Mouse (Mus musculus) lung, adult 2 months (tissue): ENCODE measurements around the gene Shank2. TPM values are rescaled to one million over a fixed set of nuclear protein-coding genes. Genes with fewer than 3 reads are reported as not detected.

Source experiments
- DNase-seq: peaks from one replicate; pipeline ENCODE4 v3.0.0; 2022
- H3K4me1 ChIP-seq: fragments of 200-500 bp; 2 replicates; pipeline ENCODE4 v1.6.1; 2011; ENCODE audit warnings: low read length; ENCODE audit not compliant: control insufficient read depth, insufficient read depth
- H3K4me3 ChIP-seq: fragments of 200-500 bp; replicated peaks from 2 replicates; pipeline ENCODE3; 2011; ENCODE audit warnings: low read depth, mild to moderate bottlenecking, control low read depth, low read length; ENCODE audit errors: extremely low read depth
- CTCF ChIP-seq: fragments of 200-500 bp; IDR thresholded peaks from 2 replicates; pipeline ENCODE4 v1.5.1; 2011; ENCODE audit warnings: mild to moderate bottlenecking, low read length, control low read depth; ENCODE audit not compliant: insufficient read depth
- POLR2A ChIP-seq: fragments of 200-500 bp; IDR thresholded peaks from 2 replicates; pipeline ENCODE4 v1.6.1; 2011; ENCODE audit warnings: low read depth, mild to moderate bottlenecking, control low read depth, low read length, borderline replicate concordance; ENCODE audit errors: extremely low read depth
- WGBS: fragments of 180-500 bp; shearing (Covaris S2); methylation state at CpG from one replicate; pipeline ENCODE4 v1.1.7; 2018; 5-methylcytosine and 5-hydroxymethylcytosine counted together
- polyA plus RNA-seq: library from polyadenylated mRNA; depleted of rRNA; stranded (reverse); fragments of >200 nt; gene quantifications from 2 replicates; pipeline ENCODE4 v1.2.3, GENCODE M21; 2012

Gene Shank2
- polyA plus RNA-seq, 1 experiment = 3.5 TPM

DNA sequence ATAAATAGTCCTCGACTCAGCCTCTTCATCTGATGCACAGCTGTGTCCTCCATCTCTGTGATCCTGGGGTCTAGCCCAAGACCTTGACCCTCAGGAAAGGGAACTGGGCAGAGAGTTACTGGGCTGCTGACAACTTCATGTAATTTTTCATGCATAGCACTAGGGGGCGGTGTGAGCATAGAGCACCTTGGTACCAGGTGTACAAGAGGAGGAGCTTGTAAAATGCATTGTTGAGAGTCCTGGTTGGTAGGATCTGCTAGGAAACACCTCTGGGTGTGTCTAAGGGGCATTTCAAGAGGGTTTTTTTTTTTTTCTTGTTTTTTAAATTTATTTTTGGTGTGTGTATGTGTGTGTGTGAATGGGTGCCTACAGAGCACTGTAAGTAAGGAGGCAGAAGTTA lies 95.6 kb downstream of the Shank2 start:
- DNase-seq = peak; percentile 11
- no peak for TF ChIP-seq POLR2A
- TF ChIP-seq CTCF = peak; percentile 22; the same call in 1 of the 2 replicates
- no peaks in the 10 kb centered on the region for H3K4me1 ChIP-seq
- 8% methylated on average over 2 of the region's 2 CpGs for WGBS
- H3K4me3 ChIP-seq = no peak overlapping the region

DNA sequence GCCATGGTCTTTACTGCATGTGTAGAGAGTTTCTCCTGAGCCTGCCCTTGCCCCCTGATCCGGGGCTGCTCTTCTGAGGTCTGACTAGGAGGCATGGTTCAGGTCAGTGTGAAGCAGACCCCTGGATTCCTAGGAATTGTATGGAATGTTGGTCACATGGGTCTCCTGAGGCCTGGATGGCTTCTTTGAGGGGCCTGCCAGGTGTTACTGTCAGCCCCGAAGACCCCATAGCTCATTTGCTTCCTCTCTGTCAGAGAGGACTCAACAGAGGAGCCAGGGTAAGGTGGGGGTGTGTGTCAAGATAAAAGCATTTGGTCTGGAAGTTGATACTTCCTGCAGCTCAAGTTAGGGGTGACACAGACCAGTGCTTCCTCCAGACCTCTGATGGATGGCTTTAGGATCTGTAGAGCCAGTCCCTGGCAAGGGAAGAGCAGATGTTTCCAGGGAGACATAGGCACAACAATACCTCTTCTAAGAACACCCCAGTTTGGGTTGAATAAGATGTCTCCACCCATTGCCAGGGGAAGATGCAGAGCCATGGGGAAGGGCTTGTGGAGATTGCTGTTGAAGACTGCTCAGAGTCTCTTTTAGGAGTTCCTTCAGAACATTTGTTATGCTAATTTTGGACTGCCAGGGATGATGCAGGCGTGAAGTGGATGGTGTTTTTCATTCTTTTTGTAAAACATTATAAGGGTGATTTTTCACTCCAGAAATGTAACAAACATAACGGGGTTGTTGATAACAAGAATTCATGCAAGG lies 100.7 kb downstream of the Shank2 start:
- H3K4me3 ChIP-seq = no peak overlapping the region
- DNase-seq = no peak
- H3K4me1 ChIP-seq = no peaks in the 10 kb centered on the region
- TF ChIP-seq CTCF = no peak
- TF ChIP-seq POLR2A = no peak
- 43% methylated on average over 4 of the region's 4 CpGs for WGBS

DNA sequence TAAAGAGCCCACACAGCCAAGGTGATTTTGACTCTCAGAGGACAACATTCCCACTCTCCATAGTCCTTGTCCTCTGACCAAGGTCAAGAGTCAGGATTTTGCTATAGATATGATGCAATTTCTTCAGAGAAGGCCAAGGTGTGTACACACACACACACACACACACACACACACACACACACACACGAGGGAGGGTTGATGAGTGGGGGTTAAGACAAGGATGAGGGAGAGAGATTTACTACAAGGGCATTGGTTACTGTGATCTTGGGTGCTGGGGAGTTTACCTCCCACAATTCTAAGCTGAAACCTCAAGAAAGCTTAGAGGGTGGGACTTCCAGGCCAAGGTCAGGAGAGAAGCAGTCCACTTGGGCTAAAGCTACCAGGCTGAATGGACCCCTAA lies 104.2 kb downstream of the Shank2 start:
- Histone ChIP-seq H3K4me1 (no peaks in the 10 kb centered on the region), H3K4me3 (no peak overlapping the region)
- WGBS = 50% methylated on average over 1 of the region's 1 CpGs
- DNase-seq = no peak
- TF ChIP-seq CTCF (no peak), POLR2A (no peak)

GRCm38 (mm10) chr7:144106352-144107011 lies 104.8 kb downstream of the Shank2 start:
- Histone ChIP-seq H3K4me3 (no peak overlapping the region), H3K4me1 (no peaks in the 10 kb centered on the region)
- no peak for TF ChIP-seq POLR2A
- TF ChIP-seq CTCF = no peak
- no peak for DNase-seq
- WGBS = 43% methylated on average over 9 of the region's 9 CpGs

GRCm38 (mm10) chr7:144108141-144108540 lies 106.4 kb downstream of the Shank2 start:
- WGBS = 79% methylated on average over 5 of the region's 5 CpGs

DNA sequence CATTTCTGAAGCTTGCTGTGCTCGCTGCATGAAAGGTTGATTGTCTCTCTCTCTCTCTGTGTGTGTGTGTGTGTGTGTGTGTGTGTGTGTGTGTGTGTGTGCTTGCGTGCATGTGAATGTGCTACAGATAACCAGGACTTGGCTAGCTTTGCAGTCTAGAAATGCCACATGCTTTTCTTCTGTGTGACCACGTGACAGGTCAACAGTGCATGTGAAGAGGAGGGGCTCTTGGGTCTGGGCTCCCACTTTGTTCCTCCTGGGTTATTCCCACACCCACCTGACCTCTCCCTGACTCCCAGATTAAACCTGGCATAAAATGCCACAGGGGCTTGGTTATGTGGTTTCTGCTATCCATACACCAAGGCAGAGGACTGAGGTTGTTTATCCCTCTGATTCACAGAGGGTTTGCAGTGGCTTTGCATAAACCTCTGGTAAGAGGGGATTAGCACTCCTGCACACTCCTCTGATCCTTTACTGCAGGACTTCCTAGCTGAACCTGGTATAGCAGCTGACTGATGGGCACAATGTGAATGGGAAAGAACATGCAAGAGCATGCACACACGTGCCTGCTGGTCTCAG lies 109.4 kb downstream of the Shank2 start:
- TF ChIP-seq CTCF (no peak), POLR2A (no peak)
- 40% methylated on average over 4 of the region's 4 CpGs for WGBS
- no peaks in the 10 kb centered on the region for H3K4me1 ChIP-seq
- H3K4me3 ChIP-seq = no peak overlapping the region
- no peak for DNase-seq

More at GRCm38 (mm10) chr7:144108141-144108540, 106.4 kb downstream of the Shank2 start:
- DNase-seq = no peak
- TF ChIP-seq POLR2A (no peak), CTCF (no peak)
- Histone ChIP-seq H3K4me1 (no peaks in the 10 kb centered on the region), H3K4me3 (no peak overlapping the region)

GRCm38 (mm10) chr7:144111981-144112380 lies 110.3 kb downstream of the Shank2 start:
- Histone ChIP-seq H3K4me1 (no peaks in the 10 kb centered on the region), H3K4me3 (no peak overlapping the region)
- whole genome bisulfite sequencing = 75% methylated on average over 3 of the region's 3 CpGs
- no peak for DNase-seq
- TF ChIP-seq POLR2A = no peak
- TF ChIP-seq CTCF = no peak

DNA sequence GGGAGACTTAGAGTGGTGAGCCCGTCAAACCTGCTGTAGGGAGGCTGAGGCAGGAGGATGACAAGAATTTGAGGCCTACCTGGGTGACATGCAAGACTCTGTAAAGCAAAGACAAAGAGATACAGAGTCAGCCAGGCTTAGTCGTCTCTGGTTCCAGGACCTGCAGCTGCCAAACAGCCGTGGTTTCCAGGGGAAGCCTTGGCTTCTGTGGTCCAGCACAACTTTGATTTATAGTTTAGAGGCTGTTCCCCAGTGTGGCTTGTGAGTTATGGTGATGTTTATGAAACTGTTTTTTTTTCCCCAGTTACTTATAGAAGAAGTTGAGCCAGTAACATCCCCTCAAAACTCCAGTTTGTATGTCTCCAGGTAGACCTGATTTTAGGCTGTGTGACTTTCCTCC lies 112.5 kb downstream of the Shank2 start:
- no peak for DNase-seq
- H3K4me1 ChIP-seq = no peaks in the 10 kb centered on the region
- 58% methylated on average over 3 of the region's 3 CpGs for WGBS
- no peak for TF ChIP-seq CTCF
- no peak for TF ChIP-seq POLR2A
- no peak overlapping the region for H3K4me3 ChIP-seq

- 67% methylated on average over 1 of the region's 1 CpGs for WGBS
- Histone ChIP-seq H3K4me1 (no peaks in the 10 kb centered on the region), H3K4me3 (no peak overlapping the region)
- TF ChIP-seq CTCF (no peak), POLR2A (no peak)
- no peak for DNase-seq
These were observed 117.8 kb downstream of the Shank2 start for GRCm38 (mm10) chr7:144119562-144119961.
